Mouse (Mus musculus): ENCODE results near the gene Zfp512b.

Gene Zfp512b

GRCm38 (mm10) chr2:181574921-181575545 lies 17.6 kb downstream of the Zfp512b start:
- intact Hi-C loops (cut with DNase I), result loop anchor here (10.0 kb wide), 1 partner anchor 50 kb away; the partner anchor contains the start of gene Dnajc5

GRCm38 (mm10) chr2:181573961-181574360 lies 18.6 kb downstream of the Zfp512b start:
- intact Hi-C loops (cut with DNase I), result loop anchor here (10.0 kb wide), 1 partner anchor 49 kb away; the partner anchor contains the start of gene Dnajc5

GRCm38 (mm10) chr2:181572921-181573920 lies 19.4 kb downstream of the Zfp512b start:
- intact Hi-C loops (cut with DNase I), result loop anchor here (10.0 kb wide), 1 partner anchor 48 kb away; the partner anchor contains the start of gene Dnajc5

DNA sequence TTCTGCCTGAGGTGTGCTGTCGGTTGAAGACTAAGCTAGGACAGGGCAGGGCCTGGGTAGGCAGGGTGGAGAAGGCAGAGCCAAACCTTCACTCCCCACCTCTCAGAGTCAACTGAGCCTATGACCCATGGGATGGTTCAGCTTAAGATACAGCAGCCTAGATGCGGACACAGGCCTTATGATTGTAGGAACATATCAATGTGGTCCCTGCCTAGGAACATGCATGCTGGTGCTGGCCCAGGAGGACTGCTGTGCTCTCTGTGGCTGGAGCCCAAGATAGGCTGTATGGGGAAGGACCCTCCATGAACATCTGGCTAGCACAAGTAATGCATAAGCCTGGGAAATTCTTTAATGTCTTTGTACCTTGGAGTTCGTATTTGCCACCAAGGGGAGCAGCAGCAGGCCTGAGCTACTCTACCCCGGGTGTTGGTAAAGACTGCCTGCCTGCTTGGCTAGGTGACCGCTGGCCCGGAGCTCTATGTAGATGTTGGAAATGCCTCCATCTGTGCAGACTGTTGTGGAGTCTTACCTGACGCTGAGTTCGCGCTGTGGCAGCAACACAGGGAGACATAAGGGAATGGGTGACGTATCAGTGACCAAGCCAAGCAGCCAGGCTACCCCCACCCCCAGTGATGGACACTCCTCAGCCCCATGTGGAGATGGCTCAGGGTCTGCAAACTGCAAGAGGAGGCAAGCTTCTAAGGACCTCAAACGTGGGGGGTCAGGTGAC lies 20.5 kb downstream of the Zfp512b start:
- intact Hi-C loops (cut with DNase I), result loop anchor here (10.0 kb wide), 1 partner anchor 47 kb away; the partner anchor contains the start of gene Dnajc5

GRCm38 (mm10) chr2:181570921-181571595 lies 21.5 kb downstream of the Zfp512b start:
- intact Hi-C loops (cut with DNase I), result loop anchor here (10.0 kb wide), 1 partner anchor 46 kb away; the partner anchor contains the start of gene Dnajc5

DNA sequence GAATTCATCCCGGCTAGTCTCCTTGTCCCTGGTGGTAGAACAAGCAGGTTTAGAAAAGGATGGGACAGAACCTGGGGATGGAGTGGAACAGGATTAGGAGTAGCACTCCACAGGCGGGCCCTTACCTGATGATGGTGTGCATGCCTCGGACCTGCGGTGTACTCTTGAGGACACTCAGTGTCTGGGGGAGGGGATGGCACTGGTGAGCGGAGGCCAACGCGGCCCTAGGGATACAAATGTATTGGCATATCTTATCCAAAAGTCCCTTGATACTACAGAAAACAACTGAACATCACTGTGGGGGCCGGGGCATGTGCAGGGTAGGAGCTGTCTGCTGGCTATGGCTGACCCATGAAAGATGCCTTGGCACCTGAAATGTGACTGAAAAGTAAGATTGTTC lies 22.2 kb downstream of the Zfp512b start:
- intact Hi-C loops (cut with DNase I), result loop anchor here (10.0 kb wide), 1 partner anchor 46 kb away; the partner anchor contains the start of gene Dnajc5

GRCm38 (mm10) chr2:181569856-181570255 lies 22.7 kb downstream of the Zfp512b start:
- intact Hi-C loops (cut with DNase I), result loop anchor here (5.0 to 10.0 kb wide), 2 partner anchors 45 to 158 kb away; partner anchors contain the start of gene Dnajc5

- intact Hi-C loops (cut with DNase I), result loop anchor here (5.0 kb wide), 1 partner anchor 156 kb away; no protein-coding TSS in a partner anchor
Observed at GRCm38 (mm10) chr2:181568272-181569008, 24.2 kb downstream of the Zfp512b start.

GRCm38 (mm10) chr2:181567338-181567737 lies 25.3 kb downstream of the Zfp512b start:
- intact Hi-C loops (cut with DNase I), result loop anchor here (5.0 kb wide), 1 partner anchor 155 kb away; no protein-coding TSS in a partner anchor

- intact Hi-C loops (cut with DNase I), result no loop called here
Observed at GRCm38 (mm10) chr2:181553772-181554171, 38.8 kb downstream of the Zfp512b start.

DNA sequence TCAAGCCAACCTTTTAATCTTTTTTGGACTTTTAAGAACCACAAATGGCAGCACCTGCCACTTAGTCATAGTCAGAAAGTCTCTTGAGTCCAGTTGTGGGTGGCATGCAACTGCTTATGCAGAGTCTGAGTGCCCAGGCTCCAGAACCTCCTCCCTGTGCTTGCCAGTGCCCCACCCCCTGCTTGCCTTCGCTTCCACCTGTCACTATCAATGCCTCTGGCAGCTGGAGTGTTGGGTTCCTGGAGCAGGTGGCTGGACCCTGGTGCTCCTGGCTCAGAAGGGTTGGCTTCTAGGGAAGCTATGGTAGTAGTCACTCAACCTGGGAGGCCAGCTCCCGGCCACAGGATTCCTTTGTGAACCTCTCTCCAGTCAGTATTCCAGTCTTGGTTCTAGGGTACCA lies 42.4 kb downstream of the Zfp512b start:
- intact Hi-C loops (cut with DNase I), result no loop called here

- intact Hi-C loops (cut with DNase I), result no loop called here
Observed at GRCm38 (mm10) chr2:181548682-181549081, 43.9 kb downstream of the Zfp512b start.

- intact Hi-C loops (cut with DNase I), result no loop called here
Observed at GRCm38 (mm10) chr2:181548227-181548626, 44.4 kb downstream of the Zfp512b start.

- intact Hi-C loops (cut with DNase I), result no loop called here
Observed at GRCm38 (mm10) chr2:181546142-181546541, 46.5 kb downstream of the Zfp512b start.

GRCm38 (mm10) chr2:181541761-181542380 lies 50.7 kb downstream of the Zfp512b start:
- intact Hi-C loops (cut with DNase I), result no loop called here

GRCm38 (mm10) chr2:181537444-181538047 lies 55.1 kb downstream of the Zfp512b start:
- intact Hi-C loops (cut with DNase I), result no loop called here

- intact Hi-C loops (cut with DNase I), result no loop called here
Observed at GRCm38 (mm10) chr2:181536410-181536809, 56.2 kb downstream of the Zfp512b start.

DNA sequence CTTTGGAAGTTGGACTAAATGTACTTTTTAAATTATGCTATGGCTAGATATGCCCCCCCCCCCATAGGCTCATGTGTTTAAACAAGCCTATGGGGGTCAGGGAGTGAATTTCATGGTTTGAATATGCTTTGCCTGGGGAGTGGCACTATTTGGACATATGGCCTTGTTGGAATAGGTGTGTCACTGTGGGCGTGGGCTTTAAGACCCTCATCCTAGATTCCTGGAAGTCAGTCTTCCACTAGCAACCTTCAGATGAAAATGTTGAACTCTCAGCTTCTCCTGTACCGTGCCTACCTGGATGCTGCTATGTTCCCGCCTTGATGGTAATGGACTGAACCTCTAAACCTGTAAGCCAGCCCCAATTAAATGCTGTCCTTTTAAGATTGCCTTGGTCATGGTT lies 60.0 kb downstream of the Zfp512b start:
- intact Hi-C loops (cut with DNase I), result no loop called here

Data from adrenal gland (tissue).